Mouse (Mus musculus) liver, embryonic 16.5 days (tissue): ENCODE measurements around the gene Tbrg4. TPM values are rescaled to one million over a fixed set of nuclear protein-coding genes. Genes with fewer than 3 reads are reported as not detected.

Experiments used
- ATAC-seq: fragments of 200-750 bp; cut with Nextera tagmentation; 2 replicates; pipeline ENCODE4 v1.8.0; 2017; ENCODE audit warnings: low read depth, mild to moderate bottlenecking, moderate number of reproducible peaks, moderate library complexity
- H3K27ac ChIP-seq: fragments of 300-500 bp; sonication (generic); 2 replicates; pipeline ENCODE4 v1.5.1; 2014; ENCODE audit warnings: mild to moderate bottlenecking, low read length
- H3K27me3 ChIP-seq: fragments of 300-500 bp; sonication (generic); 2 replicates; pipeline ENCODE4 v1.6.1; 2014; ENCODE audit warnings: low read depth, low read length, mixed read lengths; ENCODE audit not compliant: control insufficient read depth, insufficient read depth
- H3K36me3 ChIP-seq: fragments of 300-500 bp; sonication (generic); 2 replicates; pipeline ENCODE4 v1.6.1; 2014; ENCODE audit warnings: mild to moderate bottlenecking; ENCODE audit not compliant: control insufficient read depth, insufficient read depth
- H3K4me1 ChIP-seq: fragments of 300-500 bp; sonication (generic); 2 replicates; pipeline ENCODE4 v1.6.1; 2014; ENCODE audit warnings: low read depth, low read length, mixed read lengths; ENCODE audit not compliant: control insufficient read depth
- H3K4me2 ChIP-seq: fragments of 300-500 bp; sonication (generic); 2 replicates; pipeline ENCODE4 v1.6.1; 2014; ENCODE audit warnings: low read depth, low read length, mixed read lengths
- H3K4me3 ChIP-seq: fragments of 300-500 bp; sonication (generic); 2 replicates; pipeline ENCODE4 v1.5.1; 2014; ENCODE audit warnings: low read depth, mild to moderate bottlenecking, low read length
- H3K9ac ChIP-seq: fragments of 300-500 bp; sonication (generic); 2 replicates; pipeline ENCODE4 v1.6.1; 2014; ENCODE audit warnings: low read depth, low read length
- H3K9me3 ChIP-seq: fragments of 300-500 bp; sonication (generic); replicated peaks from 2 replicates; pipeline ENCODE4 v1.6.1; 2016; ENCODE audit warnings: low read length; ENCODE audit not compliant: control insufficient read depth
- WGBS: fragments of 180-500 bp; shearing (Covaris S2); extraction: QIAGEN DNeasy Blood & Tissue Kit; methylation state at CpG from one replicate; pipeline ENCODE4 v1.1.7; 2014; ENCODE audit not compliant: insufficient replicate concordance; 5-methylcytosine and 5-hydroxymethylcytosine counted together
- polyA plus RNA-seq: library from polyadenylated mRNA; unstranded; fragments of >200 nt; fragmentation: Nextera tagmentation; extraction: Ambion mirVana; gene quantifications from 2 replicates; pipeline ENCODE4 v1.2.1, GENCODE M21; 2015

Tbrg4 gene
- polyA plus RNA-seq, 1 experiment from 2014 or later = 28.6 TPM

DNA sequence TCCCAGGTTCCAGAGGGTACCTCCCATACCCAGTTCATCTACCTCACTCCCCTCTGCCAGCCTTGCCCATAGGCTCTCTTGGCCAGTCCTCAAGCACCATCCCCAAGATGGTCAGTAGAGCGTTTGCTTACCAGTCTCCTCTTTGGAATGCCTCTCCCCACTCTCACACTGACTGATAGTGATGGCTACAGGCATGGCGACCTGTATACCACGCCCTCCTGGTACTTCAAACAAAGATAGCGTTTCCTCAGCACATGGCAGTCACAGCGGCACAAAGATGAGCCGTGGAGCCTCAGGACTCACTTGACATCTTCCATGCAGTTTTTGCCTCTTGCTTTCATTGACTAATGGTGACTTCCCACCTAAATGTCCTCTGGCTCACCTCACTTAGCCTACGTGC, 36.0 kb downstream of the Tbrg4 start:
- H3K9ac ChIP-seq = peak overlapping the region; percentile 39; the same call in 1 of the 2 replicates
- no peaks in the 10 kb centered on the region for H3K9me3 ChIP-seq
- H3K4me3 ChIP-seq = no peak overlapping the region
- no peaks in the 10 kb centered on the region for H3K27me3 ChIP-seq
- WGBS = 39% methylated on average over 7 of the region's 7 CpGs
- H3K4me1 ChIP-seq = peaks cover 72% of the 10 kb centered on the region
- ATAC-seq = peak; percentile 77
- H3K36me3 ChIP-seq = peaks cover 41% of the 10 kb centered on the region
- H3K27ac ChIP-seq = peak overlapping the region; percentile 88
- H3K4me2 ChIP-seq = peak overlapping the region; percentile 40; the same call in 1 of the 2 replicates

- H3K27me3 ChIP-seq = no peaks in the 10 kb centered on the region
- H3K27ac ChIP-seq = peak overlapping the region; percentile 9; the same call in 1 of the 2 replicates
- H3K9ac ChIP-seq = no peak overlapping the region
- H3K4me3 ChIP-seq = no peak overlapping the region
- no peaks in the 10 kb centered on the region for H3K9me3 ChIP-seq
- H3K4me1 ChIP-seq = peaks cover 60% of the 10 kb centered on the region
- H3K4me2 ChIP-seq = no peak overlapping the region
- 83% methylated on average over 7 of the region's 7 CpGs for WGBS
- peaks cover 26% of the 10 kb centered on the region for H3K36me3 ChIP-seq
- no peak for ATAC-seq
Measured at GRCm38 (mm10) chr11:6588295-6588694, 37.6 kb downstream of the Tbrg4 start.

- H3K4me2 ChIP-seq = no peak overlapping the region
- H3K4me3 ChIP-seq = no peak overlapping the region
- H3K36me3 ChIP-seq = peaks cover 17% of the 10 kb centered on the region
- no peaks in the 10 kb centered on the region for H3K27me3 ChIP-seq
- H3K9ac ChIP-seq = no peak overlapping the region
- H3K9me3 ChIP-seq = no peaks in the 10 kb centered on the region
- H3K27ac ChIP-seq = peak overlapping the region; percentile 46
- WGBS = 82% methylated on average over 7 of the region's 7 CpGs
- ATAC-seq = no peak
- peaks cover 57% of the 10 kb centered on the region for H3K4me1 ChIP-seq
Measured at GRCm38 (mm10) chr11:6587249-6587940, 38.5 kb downstream of the Tbrg4 start.

DNA sequence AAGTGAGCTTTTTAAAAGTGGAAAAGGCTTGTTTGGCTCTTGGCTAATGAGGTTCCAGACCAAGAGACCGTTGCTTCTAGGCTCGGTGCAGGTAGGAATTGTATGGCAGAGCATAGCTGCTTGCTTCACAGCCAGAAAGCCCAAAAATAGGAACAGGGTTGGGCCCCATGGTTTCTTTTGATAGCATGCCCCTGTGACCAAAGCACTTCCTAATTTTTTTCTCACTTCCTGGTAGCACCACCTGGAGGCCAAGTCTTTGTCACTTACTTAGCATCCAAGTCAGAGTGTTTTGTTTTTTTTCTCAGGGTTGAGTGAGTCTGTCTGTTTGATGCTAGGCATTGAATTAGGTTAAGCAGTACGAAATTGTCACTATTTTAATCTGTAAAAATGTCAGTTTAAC, 39.2 kb downstream of the Tbrg4 start:
- no peak for ATAC-seq
- peak overlapping the region; percentile 46 for H3K27ac ChIP-seq
- peaks cover 50% of the 10 kb centered on the region for H3K4me1 ChIP-seq
- H3K4me2 ChIP-seq = no peak overlapping the region
- no peaks in the 10 kb centered on the region for H3K27me3 ChIP-seq
- H3K36me3 ChIP-seq = peaks cover 13% of the 10 kb centered on the region
- H3K9me3 ChIP-seq = no peaks in the 10 kb centered on the region
- H3K4me3 ChIP-seq = no peak overlapping the region
- WGBS = 31% methylated on average over 3 of the region's 3 CpGs
- no peak overlapping the region for H3K9ac ChIP-seq

DNA sequence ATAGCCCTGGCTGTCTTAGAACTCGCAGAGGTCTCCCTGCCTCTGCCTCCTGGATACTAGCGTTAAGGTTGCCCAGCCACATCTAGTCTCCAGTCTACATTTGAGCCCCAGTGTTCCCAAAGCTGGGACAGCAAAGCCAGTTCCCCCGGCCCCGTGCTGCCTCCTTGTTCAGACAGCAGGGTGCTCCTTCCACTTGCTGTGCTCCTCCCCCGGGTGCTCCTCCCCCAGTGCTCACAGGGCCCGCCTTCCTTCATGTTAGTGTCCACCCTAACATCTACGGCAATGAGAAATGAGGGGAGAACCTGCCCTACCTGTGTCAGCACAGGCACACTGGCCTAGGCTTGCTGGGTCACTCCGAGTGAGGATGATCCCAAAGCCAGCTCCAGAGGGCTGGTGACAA, 40.1 kb downstream of the Tbrg4 start:
- no peak for ATAC-seq
- peaks cover 41% of the 10 kb centered on the region for H3K4me1 ChIP-seq

DNA sequence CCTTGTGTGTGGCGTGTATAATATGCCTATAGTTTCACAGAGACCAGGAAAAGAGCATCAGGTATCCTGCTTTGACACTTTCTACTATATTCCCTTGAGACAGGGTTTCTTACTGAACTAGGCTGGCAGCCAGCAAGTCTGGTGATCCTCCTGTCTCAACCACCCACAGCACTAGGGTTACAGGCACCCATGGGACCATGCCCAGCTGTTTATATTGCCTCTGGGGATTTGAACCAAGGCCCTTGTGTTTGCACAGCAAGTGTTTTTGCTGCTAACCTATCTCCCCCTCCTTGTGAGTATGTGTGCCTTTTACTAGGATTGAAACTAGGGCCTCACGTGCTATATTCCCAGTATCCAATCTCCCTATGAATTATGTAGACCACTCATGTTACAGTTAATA, 44.3 kb downstream of the Tbrg4 start:
- peaks cover 11% of the 10 kb centered on the region for H3K4me1 ChIP-seq
- H3K4me2 ChIP-seq = no peak overlapping the region
- H3K27ac ChIP-seq = no peak overlapping the region
- no peak overlapping the region for H3K9ac ChIP-seq
- H3K9me3 ChIP-seq = no peaks in the 10 kb centered on the region
- 62% methylated on average over 2 of the region's 2 CpGs for WGBS
- H3K36me3 ChIP-seq = no peaks in the 10 kb centered on the region
- ATAC-seq = no peak
- no peaks in the 10 kb centered on the region for H3K27me3 ChIP-seq
- H3K4me3 ChIP-seq = no peak overlapping the region

More for the DNA sequence above, 40.1 kb downstream of the Tbrg4 start:
- WGBS = 76% methylated on average over 8 of the region's 8 CpGs
- Histone ChIP-seq H3K27ac (peak overlapping the region; percentile 36; the same call in 1 of the 2 replicates), H3K9me3 (no peaks in the 10 kb centered on the region), H3K27me3 (no peaks in the 10 kb centered on the region), H3K9ac (no peak overlapping the region), H3K4me2 (no peak overlapping the region), H3K36me3 (peaks cover 12% of the 10 kb centered on the region), H3K4me3 (no peak overlapping the region)

- no peaks in the 10 kb centered on the region for H3K36me3 ChIP-seq
- no peak overlapping the region for H3K4me3 ChIP-seq
- H3K4me1 ChIP-seq = no peaks in the 10 kb centered on the region; the same call in none of the 2 replicates
- H3K9me3 ChIP-seq = no peaks in the 10 kb centered on the region
- H3K9ac ChIP-seq = no peak overlapping the region
- no peak overlapping the region for H3K27ac ChIP-seq
- ATAC-seq = no peak
- no peaks in the 10 kb centered on the region for H3K27me3 ChIP-seq
- H3K4me2 ChIP-seq = no peak overlapping the region
- 85% methylated on average over 4 of the region's 4 CpGs for WGBS
Measured at GRCm38 (mm10) chr11:6580065-6580750, 45.7 kb downstream of the Tbrg4 start.

- H3K4me2 ChIP-seq = no peak overlapping the region
- H3K4me3 ChIP-seq = no peak overlapping the region
- no peaks in the 10 kb centered on the region; the same call in 1 of the 2 replicates for H3K4me1 ChIP-seq
- 89% methylated on average over 7 of the region's 7 CpGs for WGBS
- H3K9ac ChIP-seq = no peak overlapping the region
- no peaks in the 10 kb centered on the region for H3K9me3 ChIP-seq
- H3K27ac ChIP-seq = no peak overlapping the region
- ATAC-seq = no peak
- H3K36me3 ChIP-seq = no peaks in the 10 kb centered on the region
- no peaks in the 10 kb centered on the region for H3K27me3 ChIP-seq
Measured at GRCm38 (mm10) chr11:6579361-6579760, 46.5 kb downstream of the Tbrg4 start.

DNA sequence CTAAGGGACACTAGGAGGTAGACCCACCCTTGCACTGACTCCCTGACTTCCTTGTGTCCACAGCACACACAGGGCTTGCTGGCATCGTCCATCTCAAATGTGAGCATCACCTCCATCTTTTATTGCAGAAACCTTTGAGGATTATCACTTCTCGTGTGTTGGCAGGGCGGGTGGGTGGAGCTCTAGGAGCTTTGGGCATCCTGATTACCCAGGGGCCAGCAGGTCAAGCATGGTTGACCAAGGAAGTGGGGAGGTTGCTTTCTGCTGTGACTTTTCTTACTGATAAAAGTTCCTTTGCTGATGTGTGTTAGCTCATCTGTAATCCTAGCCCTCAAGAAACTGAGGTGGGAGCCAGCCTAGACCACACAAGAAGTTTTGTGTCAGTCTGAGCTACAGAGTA, 49.7 kb downstream of the Tbrg4 start:
- H3K27me3 ChIP-seq = no peaks in the 10 kb centered on the region
- no peaks in the 10 kb centered on the region for H3K9me3 ChIP-seq
- peaks cover 3% of the 10 kb centered on the region for H3K36me3 ChIP-seq
- no peak overlapping the region for H3K4me2 ChIP-seq
- 65% methylated on average over 3 of the region's 3 CpGs for WGBS
- ATAC-seq = no peak
- no peak overlapping the region for H3K27ac ChIP-seq
- no peaks in the 10 kb centered on the region; the same call in 1 of the 2 replicates for H3K4me1 ChIP-seq
- no peak overlapping the region for H3K4me3 ChIP-seq
- no peak overlapping the region for H3K9ac ChIP-seq
